Mouse (Mus musculus): ENCODE data around the gene Kat5. TPM values are rescaled to one million over a fixed set of nuclear protein-coding genes. Genes with fewer than 3 reads are reported as not detected.

The Kat5 gene
- total and polyA plus RNA-seq, 3 experiments = 54.5 to 67.6 TPM; not detected in 1

DNA sequence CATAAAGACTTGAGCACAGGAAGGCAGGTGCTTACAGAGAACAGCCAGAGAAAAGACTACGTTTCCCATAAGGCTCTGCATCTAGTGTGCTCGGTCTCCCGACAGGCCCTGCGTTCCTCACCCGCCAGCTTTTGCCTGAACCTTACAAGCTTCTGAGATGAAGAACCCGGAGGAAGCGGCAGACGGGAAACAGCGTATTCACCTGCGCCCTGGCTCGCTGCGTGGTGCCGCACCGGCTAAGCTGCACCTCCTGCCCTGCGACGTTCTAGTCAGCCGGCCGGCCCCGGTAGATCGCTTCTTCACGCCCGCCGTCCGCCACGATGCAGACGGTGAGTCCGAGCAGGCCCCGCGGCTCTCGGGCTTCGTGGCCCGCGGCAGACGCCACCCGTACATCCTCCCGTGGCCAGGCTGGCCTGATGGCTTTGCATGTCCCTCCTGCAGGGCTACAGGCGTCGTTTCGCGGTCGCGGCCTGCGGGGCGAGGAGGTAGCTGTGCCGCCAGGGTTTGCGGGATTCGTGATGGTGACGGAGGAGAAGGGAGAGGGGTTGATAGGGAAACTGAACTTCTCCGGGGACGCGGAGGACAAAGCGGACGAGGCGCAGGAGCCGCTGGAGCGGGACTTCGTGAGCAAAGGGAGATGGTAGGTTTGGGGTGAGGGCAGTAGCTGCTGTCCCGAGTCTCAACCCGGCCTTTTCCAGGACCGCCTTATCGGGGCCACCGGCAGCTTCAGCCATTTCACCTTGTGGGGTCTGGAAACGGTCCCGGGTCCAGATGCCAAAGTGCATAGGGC is 8.1 kb downstream of the Kat5 start, which contains the start of gene Rnaseh2c:
Rnaseh2c (plus strand) TSS at position 122 of the 790 bp plus-strand sequence.
- Histone ChIP-seq H3K4me1 (ENCODE audit: control insufficient read depth in 1 of 2, insufficient read depth in 2 of 2, low read length in 2 of 2) (peaks cover 0 to 9% of the 10 kb centered on the region in 2 experiments; a peak in 3 of 4 replicates), H3K36me3 (ENCODE audit: control insufficient read depth in 1 of 2, insufficient read depth in 2 of 2, low read length in 2 of 2) (peaks cover 0 to 5% of the 10 kb centered on the region in 2 experiments; a peak in 2 of 4 replicates)

DNA sequence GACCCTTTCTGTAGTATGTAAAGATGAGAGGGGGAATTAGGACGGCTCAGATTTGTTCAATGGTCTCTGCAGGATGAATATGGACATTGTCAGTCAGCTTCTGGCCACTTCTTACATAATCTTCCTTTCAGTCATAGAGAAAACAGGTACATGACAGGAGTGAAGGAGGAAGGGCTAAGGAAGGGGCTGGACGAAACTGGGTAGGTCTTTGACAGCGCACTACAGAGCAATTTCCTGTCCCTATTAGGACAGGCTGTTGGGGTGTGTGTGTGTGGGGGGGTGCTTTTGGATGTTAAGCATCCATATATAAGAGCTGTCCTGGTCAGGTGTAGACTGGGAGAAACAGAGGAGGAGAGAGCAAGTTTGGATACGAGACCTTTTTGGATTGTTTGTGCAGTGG is 10.8 kb downstream of the Kat5 start:
- no peak overlapping the region for H3K9ac ChIP-seq (ENCODE audit: control insufficient read depth, low read depth, low read length, poor library complexity, severe bottlenecking)
- H3K27me3 ChIP-seq (ENCODE audit: control insufficient read depth in 1 of 2, insufficient read depth in 2 of 2, low read length in 2 of 2) = no peaks in the 10 kb centered on the region
- H3K9me3 ChIP-seq (replicated peaks; ENCODE audit: insufficient read depth, low read length) = no peaks in the 10 kb centered on the region
- H3K36me3 ChIP-seq (ENCODE audit: control insufficient read depth in 1 of 2, insufficient read depth in 2 of 2, low read length in 2 of 2) = peaks cover 0 to 5% of the 10 kb centered on the region in 2 experiments; a peak in 2 of 4 replicates
- no peak for DNase-seq (ENCODE audit: low read depth, low spot score)
- H3K79me2 ChIP-seq (ENCODE audit: control insufficient read depth, insufficient read depth, low read length, poor library complexity) = peaks cover 12% of the 10 kb centered on the region
- TF ChIP-seq NRF1 (IDR thresholded peaks at IDR 0.05; ENCODE audit: insufficient read depth, low read depth, low read length, poor library complexity, severe bottlenecking) = no peak
- no peak overlapping the region for H3K4me3 ChIP-seq (ENCODE audit: control insufficient read depth in 1 of 2, insufficient read depth in 1 of 2, low read depth in 2 of 2, low read length in 2 of 2)
- H3K27ac ChIP-seq (ENCODE audit: control insufficient read depth, low read depth, low read length) = no peak overlapping the region
- peaks cover 0 to 9% of the 10 kb centered on the region in 2 experiments; a peak in 3 of 4 replicates for H3K4me1 ChIP-seq (ENCODE audit: control insufficient read depth in 1 of 2, insufficient read depth in 2 of 2, low read length in 2 of 2)

More for the DNA sequence above, 8.1 kb downstream of the Kat5 start, which contains the start of gene Rnaseh2c:
- Histone ChIP-seq H3K9ac (ENCODE audit: control insufficient read depth, low read depth, low read length, poor library complexity, severe bottlenecking) (peak within 1 kb of the TSS; percentile 87), H3K9me3 (replicated peaks; ENCODE audit: insufficient read depth, low read length) (no peaks in the 10 kb centered on the region), H3K79me2 (ENCODE audit: control insufficient read depth, insufficient read depth, low read length, poor library complexity) (peaks cover 12% of the 10 kb centered on the region), H3K4me3 (ENCODE audit: control insufficient read depth in 1 of 2, insufficient read depth in 1 of 2, low read depth in 2 of 2, low read length in 2 of 2) (peak within 1 kb of the TSS; percentile 68 to 88), H3K27me3 (ENCODE audit: control insufficient read depth in 1 of 2, insufficient read depth in 2 of 2, low read length in 2 of 2) (no peaks in the 10 kb centered on the region), H3K27ac (ENCODE audit: control insufficient read depth, low read depth, low read length) (peak within 1 kb of the TSS; percentile 72)
- DNase-seq (ENCODE audit: low read depth, low spot score) = peak; percentile 94
- TF ChIP-seq SMC3 (IDR thresholded peaks at IDR 0.05; ENCODE audit: low read depth, low read length) (no peak), ETS1 (IDR thresholded peaks at IDR 0.05; ENCODE audit: low read depth, low read length) (0 out of 2 replicates have a peak, but pooled peaks have one; percentile 4), SIN3A (IDR thresholded peaks at IDR 0.05; ENCODE audit: low read length) (peak; percentile 91), KAT2A (conservative IDR thresholded peaks at IDR 0.05; ENCODE audit: low read depth, low read length) (peak; percentile 91), GABPA (IDR thresholded peaks at IDR 0.05; ENCODE audit: low read depth, low read length) (no peak), TCF12 (IDR thresholded peaks at IDR 0.05; ENCODE audit: low read depth, low read length) (peak; percentile 58; the same call in 1 of the 2 replicates), MYC (IDR thresholded peaks at IDR 0.05; ENCODE audit: low read depth, low read length) (peak; percentile 90), CTCF (IDR thresholded peaks at IDR 0.05 in 2 of 3, conservative IDR thresholded peaks at IDR 0.05 in 1 of 3; ENCODE audit: control insufficient read depth in 1 of 3, insufficient read depth in 1 of 3, low read depth in 2 of 3, low read length in 3 of 3, poor library complexity in 1 of 3, severe bottlenecking in 1 of 3) (no peak), POLR2AphosphoS5 (IDR thresholded peaks at IDR 0.05; ENCODE audit: borderline replicate concordance, low read depth, low read length) (no peak), NRF1 (IDR thresholded peaks at IDR 0.05; ENCODE audit: insufficient read depth, low read depth, low read length, poor library complexity, severe bottlenecking) (0 out of 2 replicates have a peak, but pooled peaks have one; percentile 29), ZNF384 (IDR thresholded peaks at IDR 0.05; ENCODE audit: low read depth, low read length) (no peak), CHD1 (IDR thresholded peaks at IDR 0.05; ENCODE audit: low read depth, low read length) (0 out of 2 replicates have a peak, but pooled peaks have one; percentile 34), POLR2AphosphoS2 (IDR thresholded peaks at IDR 0.05; ENCODE audit: low read length) (peak; percentile 72; the same call in 1 of the 2 replicates), NELFE (IDR thresholded peaks at IDR 0.05; ENCODE audit: low read depth, low read length) (peak; percentile 90), ELF1 (IDR thresholded peaks at IDR 0.05; ENCODE audit: low read depth, low read length) (peak; percentile 61), HCFC1 (IDR thresholded peaks at IDR 0.05; ENCODE audit: low read depth, low read length) (peak; percentile 98), TBP (IDR thresholded peaks at IDR 0.05; ENCODE audit: low read depth, low read length) (peak; percentile 94), USF2 (IDR thresholded peaks at IDR 0.05; ENCODE audit: borderline replicate concordance in 1 of 2, insufficient read depth in 1 of 2, low read depth in 1 of 2, low read length in 2 of 2) (no peak), POLR2A (IDR thresholded peaks at IDR 0.05; ENCODE audit: control insufficient read depth in 1 of 2, insufficient read depth in 1 of 2, low read depth in 1 of 2, low read length in 2 of 2, poor library complexity in 1 of 2) (peak; percentile 88 to 95), ZKSCAN1 (IDR thresholded peaks at IDR 0.05; ENCODE audit: low read depth, low read length) (no peak), MXI1 (IDR thresholded peaks at IDR 0.05; ENCODE audit: low read depth, low read length) (0 out of 2 replicates have a peak, but pooled peaks have one; percentile 58), RCOR1 (IDR thresholded peaks at IDR 0.05; ENCODE audit: low read depth, low read length) (no peak)

Measured in MEL (cell line).